Mouse (Mus musculus): ENCODE measurements around the gene Rb1. TPM values are rescaled to one million over a fixed set of nuclear protein-coding genes. Genes with fewer than 3 reads are reported as not detected.

Rb1 gene
- polyA plus RNA-seq, 1 experiment from 2014 or later = 29.2 TPM

DNA sequence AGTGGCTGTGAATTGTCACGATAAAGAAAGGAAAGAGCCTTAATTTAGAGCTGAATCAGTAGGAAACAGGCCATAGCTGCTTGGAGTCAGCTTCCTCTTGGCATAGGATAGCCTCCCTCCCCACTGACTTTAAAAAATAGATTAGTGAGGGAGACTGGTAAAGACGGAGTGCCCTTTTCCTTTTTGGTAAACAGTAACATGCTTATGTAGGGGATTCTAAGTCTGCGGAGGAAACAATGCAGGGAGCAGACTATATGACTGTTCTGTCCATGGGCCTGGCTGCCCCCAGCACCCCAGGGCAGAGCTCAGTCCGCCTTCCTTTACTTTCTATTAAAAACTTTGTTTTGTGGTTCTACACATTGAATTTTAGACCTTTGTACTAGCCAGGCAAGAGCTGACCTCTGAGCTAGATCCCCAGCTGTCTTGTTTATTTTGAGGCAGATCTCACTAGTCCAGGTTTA, 146.4 kb downstream of the Rb1 start:
- no peak overlapping the region for H3K4me2 ChIP-seq (replicated peaks)
- H3K4me1 ChIP-seq (replicated peaks; ENCODE audit: control insufficient read depth, insufficient read depth, low read length) = 0 out of 2 replicates have a peak, but pooled peaks cover 5% of the 10 kb centered on the region
- no peaks in the 10 kb centered on the region for H3K9me3 ChIP-seq (ENCODE audit: control insufficient read depth, low read length)
- H3K27me3 ChIP-seq (ENCODE audit: control insufficient read depth, insufficient read depth, low read length) = no peaks in the 10 kb centered on the region
- no peak overlapping the region for H3K9ac ChIP-seq
- H3K27ac ChIP-seq = no peak overlapping the region
- ATAC-seq (ENCODE audit: low FRiP score) (no peak), DNase-seq (ENCODE audit: low spot score) (no peak)
- no peak overlapping the region for H3K4me3 ChIP-seq (replicated peaks; ENCODE audit: low read length)
- peaks cover 72% of the 10 kb centered on the region for H3K36me3 ChIP-seq (replicated peaks; ENCODE audit: control insufficient read depth, insufficient read depth)
- WGBS = 79% methylated on average over 4 of the region's 4 CpGs

DNA sequence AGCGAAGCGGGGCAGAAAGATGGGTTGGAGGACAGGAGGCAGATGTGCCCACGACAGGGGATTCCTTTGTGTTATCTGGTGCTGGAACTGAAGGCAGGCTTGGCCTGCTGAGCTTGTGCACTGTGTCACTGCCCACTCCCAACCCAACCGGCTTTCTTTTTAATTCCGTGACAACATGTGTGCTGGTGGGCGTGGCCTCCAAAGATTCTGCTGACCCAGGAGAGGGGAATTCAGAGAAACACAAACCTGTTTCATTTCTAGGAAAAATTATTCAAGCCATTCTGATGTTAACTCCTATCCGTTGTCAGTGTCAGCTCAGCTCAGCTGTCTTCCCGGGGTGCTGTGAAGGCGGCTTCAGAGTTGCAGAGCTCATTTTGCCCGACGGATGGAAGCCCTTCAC, 147.7 kb downstream of the Rb1 start:
- WGBS = 82% methylated on average over 11 of the region's 11 CpGs
- Histone ChIP-seq H3K9me3 (ENCODE audit: control insufficient read depth, low read length) (no peaks in the 10 kb centered on the region), H3K36me3 (replicated peaks; ENCODE audit: control insufficient read depth, insufficient read depth) (peaks cover 76% of the 10 kb centered on the region), H3K27ac (no peak overlapping the region), H3K4me3 (replicated peaks; ENCODE audit: low read length) (no peak overlapping the region), H3K4me2 (replicated peaks) (no peak overlapping the region), H3K4me1 (replicated peaks; ENCODE audit: control insufficient read depth, insufficient read depth, low read length) (0 out of 2 replicates have a peak, but pooled peaks cover 5% of the 10 kb centered on the region), H3K9ac (no peak overlapping the region), H3K27me3 (ENCODE audit: control insufficient read depth, insufficient read depth, low read length) (no peaks in the 10 kb centered on the region)
- no peak for ATAC-seq (ENCODE audit: low FRiP score)
- DNase-seq (ENCODE audit: low spot score) = no peak

GRCm38 (mm10) chr14:73176266-73176665, 149.4 kb downstream of the Rb1 start:
- Histone ChIP-seq H3K36me3 (replicated peaks; ENCODE audit: control insufficient read depth, insufficient read depth) (peaks cover 79% of the 10 kb centered on the region), H3K4me1 (replicated peaks; ENCODE audit: control insufficient read depth, insufficient read depth, low read length) (0 out of 2 replicates have a peak, but pooled peaks cover 5% of the 10 kb centered on the region), H3K27me3 (ENCODE audit: control insufficient read depth, insufficient read depth, low read length) (no peaks in the 10 kb centered on the region), H3K4me3 (replicated peaks; ENCODE audit: low read length) (no peak overlapping the region), H3K9me3 (ENCODE audit: control insufficient read depth, low read length) (no peaks in the 10 kb centered on the region), H3K9ac (no peak overlapping the region), H3K27ac (no peak overlapping the region), H3K4me2 (replicated peaks) (no peak overlapping the region)
- ATAC-seq (ENCODE audit: low FRiP score) = no peak
- 86% methylated on average over 5 of the region's 5 CpGs for WGBS
- no peak for DNase-seq (ENCODE audit: low spot score)

- DNase-seq (ENCODE audit: low spot score) = no peak
- H3K9ac ChIP-seq = no peak overlapping the region
- no peaks in the 10 kb centered on the region for H3K27me3 ChIP-seq (ENCODE audit: control insufficient read depth, insufficient read depth, low read length)
- H3K36me3 ChIP-seq (replicated peaks; ENCODE audit: control insufficient read depth, insufficient read depth) = peaks cover 80% of the 10 kb centered on the region
- H3K4me2 ChIP-seq (replicated peaks) = no peak overlapping the region
- H3K27ac ChIP-seq = no peak overlapping the region
- 0 out of 2 replicates have a peak, but pooled peaks cover 5% of the 10 kb centered on the region for H3K4me1 ChIP-seq (replicated peaks; ENCODE audit: control insufficient read depth, insufficient read depth, low read length)
- 89% methylated on average over 6 of the region's 6 CpGs for WGBS
- ATAC-seq (ENCODE audit: low FRiP score) = no peak
- H3K4me3 ChIP-seq (replicated peaks; ENCODE audit: low read length) = no peak overlapping the region
- no peaks in the 10 kb centered on the region for H3K9me3 ChIP-seq (ENCODE audit: control insufficient read depth, low read length)
Measured at GRCm38 (mm10) chr14:73175814-73176213, 149.8 kb downstream of the Rb1 start.

- no peak overlapping the region for H3K4me2 ChIP-seq (replicated peaks)
- H3K4me1 ChIP-seq (replicated peaks; ENCODE audit: control insufficient read depth, insufficient read depth, low read length) = 0 out of 2 replicates have a peak, but pooled peaks cover 5% of the 10 kb centered on the region
- no peak for ATAC-seq (ENCODE audit: low FRiP score)
- 85% methylated on average over 1 of the region's 1 CpGs for WGBS
- H3K4me3 ChIP-seq (replicated peaks; ENCODE audit: low read length) = no peak overlapping the region
- no peak for DNase-seq (ENCODE audit: low spot score)
- no peak overlapping the region for H3K9ac ChIP-seq
- H3K36me3 ChIP-seq (replicated peaks; ENCODE audit: control insufficient read depth, insufficient read depth) = peaks cover 85% of the 10 kb centered on the region
- no peaks in the 10 kb centered on the region for H3K9me3 ChIP-seq (ENCODE audit: control insufficient read depth, low read length)
- H3K27ac ChIP-seq = no peak overlapping the region; the same call in 1 of the 2 replicates
- H3K27me3 ChIP-seq (ENCODE audit: control insufficient read depth, insufficient read depth, low read length) = no peaks in the 10 kb centered on the region
Measured at GRCm38 (mm10) chr14:73175031-73175430, 150.6 kb downstream of the Rb1 start.

- no peak overlapping the region for H3K9ac ChIP-seq
- DNase-seq (ENCODE audit: low spot score) = no peak
- H3K4me1 ChIP-seq (replicated peaks; ENCODE audit: control insufficient read depth, insufficient read depth, low read length) = 0 out of 2 replicates have a peak, but pooled peaks cover 5% of the 10 kb centered on the region
- no peak overlapping the region for H3K4me2 ChIP-seq (replicated peaks)
- no peaks in the 10 kb centered on the region for H3K27me3 ChIP-seq (ENCODE audit: control insufficient read depth, insufficient read depth, low read length)
- H3K9me3 ChIP-seq (ENCODE audit: control insufficient read depth, low read length) = no peaks in the 10 kb centered on the region
- H3K4me3 ChIP-seq (replicated peaks; ENCODE audit: low read length) = no peak overlapping the region
- 81% methylated on average over 7 of the region's 7 CpGs for WGBS
- H3K36me3 ChIP-seq (replicated peaks; ENCODE audit: control insufficient read depth, insufficient read depth) = peaks cover 80% of the 10 kb centered on the region
- no peak overlapping the region; the same call in 1 of the 2 replicates for H3K27ac ChIP-seq
- no peak for ATAC-seq (ENCODE audit: low FRiP score)
Measured at GRCm38 (mm10) chr14:73174091-73174995, 151.3 kb downstream of the Rb1 start.

- Histone ChIP-seq H3K4me3 (replicated peaks; ENCODE audit: low read length) (no peak overlapping the region), H3K36me3 (replicated peaks; ENCODE audit: control insufficient read depth, insufficient read depth) (peaks cover 74% of the 10 kb centered on the region), H3K4me1 (replicated peaks; ENCODE audit: control insufficient read depth, insufficient read depth, low read length) (0 out of 2 replicates have a peak, but pooled peaks cover 5% of the 10 kb centered on the region), H3K9ac (no peak overlapping the region), H3K27me3 (ENCODE audit: control insufficient read depth, insufficient read depth, low read length) (no peaks in the 10 kb centered on the region), H3K9me3 (ENCODE audit: control insufficient read depth, low read length) (no peaks in the 10 kb centered on the region), H3K4me2 (replicated peaks) (no peak overlapping the region), H3K27ac (no peak overlapping the region)
- WGBS = 91% methylated on average over 11 of the region's 11 CpGs
- ATAC-seq (ENCODE audit: low FRiP score) (no peak), DNase-seq (ENCODE audit: low spot score) (no peak)
Measured at GRCm38 (mm10) chr14:73173662-73174061, 152.0 kb downstream of the Rb1 start.

DNA sequence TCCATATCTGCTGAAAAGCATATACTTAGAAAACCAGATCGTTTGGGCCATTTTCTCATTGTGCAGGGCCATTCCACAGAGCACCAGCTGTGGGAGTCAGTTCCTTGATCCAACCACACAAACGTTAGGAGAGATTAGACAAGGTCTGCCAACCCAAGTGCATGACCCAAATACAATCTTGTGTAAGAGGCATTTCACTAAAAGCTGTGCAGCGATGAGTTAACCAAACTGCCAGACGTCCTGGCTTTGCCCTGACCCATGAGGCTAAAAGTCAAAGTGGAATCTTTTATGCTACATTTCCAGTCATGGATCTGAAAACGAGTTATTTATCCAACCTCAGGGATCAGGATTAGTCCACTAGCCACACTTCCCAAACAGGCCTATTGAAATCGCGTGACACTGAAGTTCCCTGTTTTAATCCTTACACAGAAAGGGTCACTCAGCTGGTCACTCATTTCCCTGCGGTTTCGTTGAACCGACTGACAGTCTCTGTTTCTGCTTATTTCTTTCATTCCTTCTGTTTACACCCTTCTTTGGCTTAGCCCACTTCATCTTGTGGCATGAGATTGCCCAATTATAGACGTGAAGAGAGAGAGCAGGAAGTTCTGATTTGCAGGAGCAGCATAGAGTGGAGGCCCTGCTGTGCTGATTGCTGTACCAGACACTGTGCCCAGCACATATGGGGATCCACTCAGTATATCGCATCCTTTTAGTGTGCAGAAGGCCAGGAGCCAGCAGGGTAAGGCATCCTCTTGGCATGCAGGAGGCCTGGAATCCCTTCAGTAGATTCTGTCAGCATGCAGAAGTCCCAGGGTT, 153.2 kb downstream of the Rb1 start:
- Histone ChIP-seq H3K9me3 (ENCODE audit: control insufficient read depth, low read length) (no peaks in the 10 kb centered on the region), H3K9ac (no peak overlapping the region), H3K4me3 (replicated peaks; ENCODE audit: low read length) (no peak overlapping the region), H3K4me2 (replicated peaks) (no peak overlapping the region), H3K27ac (no peak overlapping the region), H3K4me1 (replicated peaks; ENCODE audit: control insufficient read depth, insufficient read depth, low read length) (0 out of 2 replicates have a peak, but pooled peaks cover 5% of the 10 kb centered on the region), H3K36me3 (replicated peaks; ENCODE audit: control insufficient read depth, insufficient read depth) (peaks cover 74% of the 10 kb centered on the region), H3K27me3 (ENCODE audit: control insufficient read depth, insufficient read depth, low read length) (no peaks in the 10 kb centered on the region)
- WGBS = 83% methylated on average over 12 of the region's 12 CpGs
- ATAC-seq (ENCODE audit: low FRiP score) = no peak; the same call in 1 of the 2 replicates
- no peak for DNase-seq (ENCODE audit: low spot score)

Data from hindbrain, embryonic 14.5 days (tissue).